Mouse (Mus musculus): ENCODE data around the gene Gm10322.

Gene Gm10322

DNA sequence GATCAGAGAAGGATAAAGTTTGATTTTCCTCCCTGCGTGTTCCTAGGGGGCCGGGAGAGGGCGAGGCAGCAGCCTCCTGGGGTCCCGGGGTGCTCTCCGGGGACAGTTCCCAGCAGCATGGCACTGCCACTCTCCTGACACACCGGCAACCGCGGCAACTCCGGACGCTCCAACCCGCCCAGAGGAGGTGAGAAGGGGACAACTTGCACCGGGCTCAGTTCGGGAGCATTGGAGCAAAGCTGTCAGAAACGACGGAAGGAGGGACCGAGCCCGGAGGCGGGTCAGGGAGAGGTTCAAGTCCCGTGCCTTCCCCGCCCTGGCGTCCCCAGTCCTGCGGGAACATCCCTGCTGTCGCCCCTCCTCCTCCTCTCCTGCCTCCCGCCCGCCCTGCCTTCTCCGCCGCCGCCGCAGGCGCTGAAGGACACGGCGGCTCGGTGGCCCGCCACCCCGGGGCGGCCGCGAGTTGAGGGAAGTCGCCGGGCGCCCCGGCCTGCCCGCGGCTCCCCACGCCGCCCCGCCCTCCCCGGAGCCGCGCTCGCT lies at the start of gene Gm10322:
Gm10322 (plus strand) TSS at position 83 of the 540 bp plus-strand sequence.
- peak; percentile 84 for DNase-seq

- DNase-seq = no peak
Observed at GRCm38 (mm10) chr10:59566968-59567367, 48.9 kb upstream of the Gm10322 start.

GRCm38 (mm10) chr10:59568665-59569480 lies 47.0 kb upstream of the Gm10322 start:
- no peak for DNase-seq

- no peak for DNase-seq
Observed at GRCm38 (mm10) chr10:59569481-59569869, 46.4 kb upstream of the Gm10322 start.

DNA sequence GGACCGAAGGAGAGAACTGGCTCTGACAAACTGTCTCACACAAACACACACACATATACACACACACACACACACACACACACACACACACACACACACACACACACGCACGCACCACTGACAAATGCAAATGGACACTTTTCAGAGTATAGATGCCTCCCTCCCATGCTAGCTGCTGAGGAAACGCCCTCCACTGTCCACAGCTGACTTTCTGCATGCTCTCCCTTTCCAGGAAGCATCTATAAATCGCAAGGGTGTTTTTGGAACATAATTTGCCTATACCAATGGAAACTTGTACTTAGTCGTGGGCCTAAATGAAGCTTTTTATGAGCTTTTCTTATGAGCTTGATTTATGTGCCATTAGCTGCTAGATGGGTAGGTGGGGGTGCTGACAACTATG lies 45.5 kb upstream of the Gm10322 start:
- no peak for DNase-seq

DNA sequence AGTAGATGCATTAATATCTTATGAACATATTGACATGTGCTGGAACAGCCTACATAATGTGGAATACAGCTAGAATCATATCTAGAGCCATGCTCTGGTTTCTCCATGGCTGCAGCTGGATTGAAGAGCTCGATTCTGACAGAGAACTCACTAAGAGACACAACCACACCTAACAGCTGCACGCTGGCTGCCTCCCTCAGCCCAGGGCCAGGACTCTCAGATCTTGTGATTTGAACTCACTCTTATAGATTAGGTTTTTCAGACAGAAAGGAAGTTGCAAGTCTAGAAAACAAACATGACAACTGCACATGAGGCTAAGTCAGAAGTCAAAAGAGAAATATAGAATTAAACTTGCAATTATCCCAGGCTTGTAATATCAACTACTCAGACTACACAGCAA lies 45.1 kb upstream of the Gm10322 start:
- DNase-seq = no peak

- DNase-seq = no peak
Observed at GRCm38 (mm10) chr10:59571273-59571672, 44.6 kb upstream of the Gm10322 start.

GRCm38 (mm10) chr10:59571964-59572363 lies 43.9 kb upstream of the Gm10322 start:
- peak; percentile 25 for DNase-seq

GRCm38 (mm10) chr10:59576305-59576704 lies 39.6 kb upstream of the Gm10322 start:
- no peak for DNase-seq

- DNase-seq = peak; percentile 45
Observed at GRCm38 (mm10) chr10:59577871-59578801, 37.7 kb upstream of the Gm10322 start.

DNA sequence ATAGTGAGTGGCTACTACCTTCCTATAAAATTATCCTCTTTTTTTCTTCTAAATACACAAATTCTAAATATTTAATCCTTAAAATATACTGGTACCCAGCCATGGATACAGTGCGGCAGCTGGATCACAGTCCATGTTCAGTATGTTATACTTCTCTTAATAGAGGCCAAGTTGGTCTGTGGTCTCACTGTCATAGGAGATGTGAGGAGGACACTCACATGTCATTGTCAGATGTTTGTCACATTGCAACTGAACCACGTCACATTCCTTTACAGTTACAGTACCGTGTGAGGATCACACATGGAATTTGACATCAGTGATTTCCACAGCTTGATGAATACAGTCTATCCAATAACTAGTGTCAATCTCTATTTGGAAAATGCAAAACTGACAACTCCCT lies 36.2 kb upstream of the Gm10322 start:
- DNase-seq = no peak

- DNase-seq = no peak
Observed at GRCm38 (mm10) chr10:59580593-59581149, 35.2 kb upstream of the Gm10322 start.

- no peak for DNase-seq
Observed at GRCm38 (mm10) chr10:59581826-59582543, 33.9 kb upstream of the Gm10322 start.

GRCm38 (mm10) chr10:59585621-59586020 lies 30.2 kb upstream of the Gm10322 start:
- DNase-seq = no peak

GRCm38 (mm10) chr10:59586821-59587220 lies 29.0 kb upstream of the Gm10322 start:
- DNase-seq = no peak

GRCm38 (mm10) chr10:59588135-59588534 lies 27.7 kb upstream of the Gm10322 start:
- DNase-seq = no peak

DNA sequence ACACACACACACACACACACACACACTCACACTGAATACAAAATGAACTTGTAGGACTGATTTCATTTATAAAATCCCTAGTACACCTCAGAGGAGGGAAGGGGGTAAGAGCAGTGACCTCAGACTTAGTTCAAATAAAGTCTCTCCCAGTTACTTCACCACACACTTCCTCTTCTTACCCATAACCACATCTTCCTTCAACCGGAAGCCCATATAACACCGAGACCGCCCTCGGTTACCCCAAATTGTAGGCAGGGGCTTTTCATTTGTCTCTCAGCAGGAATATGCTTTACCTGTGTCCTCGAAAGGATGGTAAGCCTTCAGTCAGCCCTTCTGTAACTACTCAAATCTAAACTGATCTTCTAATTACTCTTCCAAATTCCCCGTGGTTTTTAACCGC lies 26.4 kb upstream of the Gm10322 start:
- no peak for DNase-seq

- DNase-seq = peak; percentile 40
Observed at GRCm38 (mm10) chr10:59589856-59590255, 26.0 kb upstream of the Gm10322 start.

GRCm38 (mm10) chr10:59590606-59591005 lies 25.3 kb upstream of the Gm10322 start:
- no peak for DNase-seq

DNA sequence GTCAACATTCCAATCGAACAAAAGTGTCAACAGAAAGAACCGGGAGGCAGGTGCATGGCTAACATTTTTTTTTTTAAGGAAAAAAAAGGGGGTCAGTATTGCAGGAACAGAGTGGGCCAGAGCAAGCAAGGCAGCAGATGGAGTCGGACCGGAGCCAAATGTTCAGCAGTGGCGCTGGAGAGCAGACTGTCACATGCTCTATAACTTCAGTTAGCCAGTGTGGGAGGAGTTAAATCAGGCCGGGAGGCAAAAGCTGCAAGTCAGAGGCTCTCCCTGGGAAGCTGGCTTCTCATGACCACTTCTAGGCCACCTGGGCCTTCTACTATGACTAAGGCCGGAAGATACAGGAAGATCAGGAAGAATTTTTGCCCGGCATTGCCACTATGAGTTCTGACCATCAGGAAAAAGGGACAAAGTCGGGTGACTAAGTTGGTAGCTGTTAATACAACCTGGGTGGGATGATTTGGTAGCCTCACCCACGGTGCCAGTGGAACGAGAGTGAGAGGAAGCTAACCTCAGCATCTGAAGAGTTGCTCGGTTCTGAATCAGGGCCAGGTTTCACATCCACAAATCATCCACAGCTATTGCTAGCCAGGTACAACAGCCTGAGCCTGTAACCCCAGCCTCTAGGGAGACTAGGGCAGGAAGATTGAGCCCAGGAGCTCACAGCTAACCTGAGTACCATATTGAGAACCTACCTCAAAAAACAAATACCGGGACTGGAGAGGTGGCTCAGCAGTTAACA lies 21.9 kb upstream of the Gm10322 start:
- DNase-seq = peak; percentile 62

- no peak for DNase-seq
Observed at GRCm38 (mm10) chr10:59600516-59600915, 15.3 kb upstream of the Gm10322 start.

DNA sequence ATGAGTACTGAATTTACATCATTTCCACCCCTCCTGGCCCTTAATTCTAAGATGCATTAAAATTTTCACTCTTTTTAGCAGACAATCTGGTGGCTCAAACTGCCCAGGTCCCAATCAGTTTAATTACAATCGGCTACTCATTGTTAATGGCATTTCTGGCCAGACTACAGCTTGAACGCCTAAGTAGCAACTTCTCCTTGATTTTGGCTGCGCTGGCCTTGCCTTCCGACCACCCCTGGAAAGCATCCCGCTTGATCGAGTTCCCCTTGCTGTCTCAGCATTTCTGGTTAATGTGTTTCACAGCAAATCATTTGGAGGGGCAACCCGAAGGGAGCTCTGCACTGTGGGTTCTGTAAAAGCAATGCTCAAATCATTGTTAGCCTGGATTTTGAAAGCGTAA lies 13.8 kb upstream of the Gm10322 start:
- DNase-seq = no peak

All from lung, postnatal 10 days (tissue).